In the genomic region with DNA sequence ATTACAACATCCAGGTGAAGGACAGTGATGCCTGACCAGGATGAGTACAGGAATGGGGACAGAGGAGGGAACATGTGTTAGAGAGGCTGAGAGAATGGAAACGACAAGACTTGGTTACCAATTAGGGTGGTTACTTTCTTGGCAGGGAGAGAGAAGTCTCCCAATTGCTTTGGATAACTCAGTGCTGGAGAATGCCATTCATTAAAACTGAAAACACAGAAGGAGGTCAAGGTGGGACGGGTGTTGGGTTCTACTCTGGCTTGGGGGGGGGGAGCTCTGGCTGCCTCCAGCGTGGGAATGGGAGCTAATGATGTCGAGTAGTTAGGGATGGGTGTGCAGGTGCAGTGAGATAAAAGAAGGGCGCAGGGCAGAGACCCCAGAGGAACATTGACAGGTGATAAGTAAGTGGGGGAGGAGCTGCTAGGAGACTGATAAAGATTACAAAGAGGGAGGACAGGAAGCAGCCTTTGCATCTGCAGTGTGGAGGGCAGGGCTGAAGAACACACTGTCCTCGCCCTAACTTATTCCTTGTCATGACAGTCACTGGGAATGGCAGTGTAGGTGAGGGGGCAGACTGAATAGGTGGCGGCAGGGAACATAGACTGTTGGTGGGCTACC, we compare ENCODE assay signal across 19 mouse cellular contexts. TPM values are rescaled to one million over a fixed set of nuclear protein-coding genes. Genes with fewer than 3 reads are reported as not detected.
A peak's percentile ranks its signal among the peaks of the same experiment; 100 is the strongest.
DNase-seq lines count a peak whose midpoint lies in the region; ATAC-seq and TF ChIP-seq lines count a peak whose summit lies in the region.
"Had no signal": no experiment of that assay in that cellular context is flagged by ENCODE, and none has a peak within 500 bp of the region (broad histone marks: within the 10 kb centered on the region; RNA-seq: fewer than 3 reads in every experiment).

No protein-coding gene starts in this region.

- no peak overlapping the region for H3K4me2 ChIP-seq in forebrain, postnatal 0 days (ENCODE audit: low read depth)
- no peak overlapping the region for H3K4me2 ChIP-seq in forebrain, embryonic 12.5 days
- H3K4me2 ChIP-seq in midbrain, embryonic 13.5 days (replicated peaks), result no peak overlapping the region
- H3K4me2 ChIP-seq in midbrain, embryonic 14.5 days (ENCODE audit: low read length), result no peak overlapping the region
- H3K4me2 ChIP-seq in liver, embryonic 13.5 days, result peak overlapping the region; percentile 49
- H3K4me2 ChIP-seq: limb, embryonic 13.5 days had no signal

- TF ChIP-seq POLR2A in lung, adult 2 months (IDR thresholded peaks at IDR 0.05; ENCODE audit: borderline replicate concordance, extremely low read depth, low read depth, low read length), result no peak

- no peaks in the 10 kb centered on the region for H3K36me3 ChIP-seq in forebrain, postnatal 0 days (ENCODE audit: insufficient read depth)
- H3K36me3 ChIP-seq in forebrain, embryonic 12.5 days (replicated peaks), result no peaks in the 10 kb centered on the region
- no peaks in the 10 kb centered on the region for H3K36me3 ChIP-seq in midbrain, embryonic 13.5 days
- no peaks in the 10 kb centered on the region for H3K36me3 ChIP-seq in midbrain, embryonic 14.5 days (ENCODE audit: control insufficient read depth, insufficient read depth, low read length)
- H3K36me3 ChIP-seq in liver, embryonic 13.5 days, result no peaks in the 10 kb centered on the region
- H3K36me3 ChIP-seq: embryonic facial prominence, embryonic 10.5 days; limb, embryonic 13.5 days had no signal

- no peak for TF ChIP-seq CTCF in forebrain, postnatal 0 days (IDR thresholded peaks at IDR 0.05; ENCODE audit: low read depth)
- no peak for TF ChIP-seq CTCF in lung, adult 2 months (IDR thresholded peaks at IDR 0.05; ENCODE audit: insufficient read depth, low read length)

- H3K27ac ChIP-seq in forebrain, postnatal 0 days (ENCODE audit: low read depth, low read length), result no peak overlapping the region
- H3K27ac ChIP-seq in forebrain, embryonic 12.5 days, result no peak overlapping the region
- H3K27ac ChIP-seq in midbrain, embryonic 13.5 days, result 0 out of 2 replicates have a peak overlapping the region, but pooled peaks have one; percentile 22
- no peak overlapping the region for H3K27ac ChIP-seq in midbrain, embryonic 14.5 days (replicated peaks; ENCODE audit: low read depth, low read length)
- H3K27ac ChIP-seq in liver, embryonic 13.5 days, result peak overlapping the region; percentile 58
- H3K27ac ChIP-seq: embryonic facial prominence, embryonic 10.5 days; limb, embryonic 13.5 days had no signal

- peak; percentile 20; the same call in 1 of the 2 replicates for ATAC-seq in forebrain, postnatal 0 days
- ATAC-seq in forebrain, embryonic 12.5 days (ENCODE audit: low FRiP score), result no peak
- ATAC-seq in midbrain, embryonic 13.5 days, result no peak
- no peak for ATAC-seq in midbrain, embryonic 14.5 days (ENCODE audit: low FRiP score, low TSS enrichment)
- ATAC-seq in liver, embryonic 13.5 days (ENCODE audit: low read depth), result peak; percentile 87
- ATAC-seq: activated CD4-positive, CD25-positive, alpha-beta regulatory T cell, adult 4 months; lung, postnatal 0 days; Patski had no signal

- no peaks in the 10 kb centered on the region for H3K27me3 ChIP-seq in forebrain, postnatal 0 days (ENCODE audit: insufficient read depth, low read length)
- H3K27me3 ChIP-seq in forebrain, embryonic 12.5 days, result no peaks in the 10 kb centered on the region
- no peaks in the 10 kb centered on the region for H3K27me3 ChIP-seq in midbrain, embryonic 13.5 days
- H3K27me3 ChIP-seq in midbrain, embryonic 14.5 days (ENCODE audit: control insufficient read depth, insufficient read depth, low read length), result no peaks in the 10 kb centered on the region
- H3K27me3 ChIP-seq in liver, embryonic 13.5 days, result no peaks in the 10 kb centered on the region; the same call in 1 of the 2 replicates
- H3K27me3 ChIP-seq: limb, embryonic 13.5 days had no signal

- DNase-seq in forebrain, postnatal 0 days, result no peak
- no peak for DNase-seq in midbrain, embryonic 14.5 days
- DNase-seq in liver, embryonic 13.5 days, result peak; percentile 13
- DNase-seq in ovary, adult 18-20 months (ENCODE audit: low spot score), result no peak
- DNase-seq in lung, adult 2 months, result no peak
- DNase-seq: B cell, adult 2 months; cerebellum, postnatal 36 days; gastrocnemius, postnatal 14 days; heart, postnatal 14 days; kidney, adult 2 months; kidney, postnatal 14 days; thymus, adult 18-20 months had no signal

- WGBS in forebrain, postnatal 0 days, result 44% methylated on average over 7 of the region's 7 CpGs
- 56% methylated on average over 7 of the region's 7 CpGs for WGBS in forebrain, embryonic 12.5 days
- 46% methylated on average over 7 of the region's 7 CpGs for WGBS in midbrain, embryonic 13.5 days
- WGBS in midbrain, embryonic 14.5 days, result 63% methylated on average over 7 of the region's 7 CpGs
- WGBS in liver, embryonic 13.5 days (ENCODE audit: insufficient replicate concordance), result 5% methylated on average over 7 of the region's 7 CpGs
- 26% methylated on average over 7 of the region's 7 CpGs for WGBS in lung, adult 2 months

- H3K9ac ChIP-seq in forebrain, postnatal 0 days, result no peak overlapping the region
- H3K9ac ChIP-seq in forebrain, embryonic 12.5 days, result no peak overlapping the region
- H3K9ac ChIP-seq in midbrain, embryonic 13.5 days (replicated peaks), result no peak overlapping the region
- no peak overlapping the region for H3K9ac ChIP-seq in midbrain, embryonic 14.5 days (replicated peaks; ENCODE audit: low read length)
- peak overlapping the region; percentile 46 for H3K9ac ChIP-seq in liver, embryonic 13.5 days
- H3K9ac ChIP-seq: limb, embryonic 13.5 days had no signal

- H3K9me3 ChIP-seq in forebrain, postnatal 0 days (ENCODE audit: low read length), result no peaks in the 10 kb centered on the region
- H3K9me3 ChIP-seq in forebrain, embryonic 12.5 days, result no peaks in the 10 kb centered on the region
- H3K9me3 ChIP-seq in midbrain, embryonic 13.5 days, result no peaks in the 10 kb centered on the region
- H3K9me3 ChIP-seq in midbrain, embryonic 14.5 days (ENCODE audit: control insufficient read depth, low read length), result no peaks in the 10 kb centered on the region
- H3K9me3 ChIP-seq in liver, embryonic 13.5 days (replicated peaks), result no peaks in the 10 kb centered on the region
- H3K9me3 ChIP-seq: embryonic facial prominence, embryonic 10.5 days; limb, embryonic 13.5 days had no signal

- H3K4me1 ChIP-seq in forebrain, postnatal 0 days (ENCODE audit: insufficient read depth), result no peaks in the 10 kb centered on the region
- H3K4me1 ChIP-seq in forebrain, embryonic 12.5 days, result peaks cover 14% of the 10 kb centered on the region; the same call in 1 of the 2 replicates
- H3K4me1 ChIP-seq in midbrain, embryonic 13.5 days (replicated peaks), result peaks cover 14% of the 10 kb centered on the region; the same call in 1 of the 2 replicates
- no peaks in the 10 kb centered on the region for H3K4me1 ChIP-seq in midbrain, embryonic 14.5 days (ENCODE audit: control insufficient read depth, insufficient read depth, low read length)
- peaks cover 62% of the 10 kb centered on the region for H3K4me1 ChIP-seq in liver, embryonic 13.5 days (replicated peaks)
- no peaks in the 10 kb centered on the region for H3K4me1 ChIP-seq in lung, adult 2 months (ENCODE audit: control insufficient read depth, insufficient read depth, low read length)
- H3K4me1 ChIP-seq: limb, embryonic 13.5 days had no signal

- no peak overlapping the region for H3K4me3 ChIP-seq in forebrain, postnatal 0 days (ENCODE audit: low read depth, low read length)
- H3K4me3 ChIP-seq in forebrain, embryonic 12.5 days (replicated peaks), result no peak overlapping the region
- no peak overlapping the region for H3K4me3 ChIP-seq in midbrain, embryonic 13.5 days (replicated peaks)
- H3K4me3 ChIP-seq in midbrain, embryonic 14.5 days (replicated peaks; ENCODE audit: low read depth, low read length), result no peak overlapping the region
- H3K4me3 ChIP-seq in liver, embryonic 13.5 days (replicated peaks), result peak overlapping the region; percentile 11; the same call in 1 of the 2 replicates
- H3K4me3 ChIP-seq in lung, adult 2 months (replicated peaks; ENCODE audit: extremely low read depth, low read depth, low read length), result no peak overlapping the region
- H3K4me3 ChIP-seq: embryonic facial prominence, embryonic 10.5 days; limb, embryonic 13.5 days had no signal

RNA-seq across cellular contexts. Expression of gene Kcnn3, which starts 49.9 kb away (rescaled TPM):
- 11.5 and 13.6 TPM in 2 replicates for total RNA-seq in forebrain, postnatal 0 days (2014; rRNA removed)
- 3.0 and 5.1 TPM in 2 replicates for polyA plus RNA-seq in forebrain, postnatal 0 days (2015; fragmentation: Nextera tagmentation; extraction: Ambion mirVana)
- 2.0 and 2.3 TPM in 2 replicates for polyA plus RNA-seq in forebrain, embryonic 12.5 days (2016; fragmentation: Nextera tagmentation; extraction: Ambion mirVana)
- 4.4 and 5.0 TPM in 2 replicates for polyA plus RNA-seq in midbrain, embryonic 13.5 days (2015; fragmentation: Nextera tagmentation; extraction: Ambion mirVana)
- 5.3 and 6.4 TPM in 2 replicates for polyA plus RNA-seq in midbrain, embryonic 14.5 days (2014; fragmentation: Nextera tagmentation; extraction: Ambion mirVana)
- polyA plus RNA-seq in liver, embryonic 13.5 days (2015; fragmentation: Nextera tagmentation; extraction: Ambion mirVana), result 0.03 and 0.05 TPM in 2 replicates
- 6.8 and 7.1 TPM in 2 replicates for polyA plus RNA-seq in lung, adult 2 months (2012; rRNA removed)
- polyA plus RNA-seq: activated CD4-positive, CD25-positive, alpha-beta regulatory T cell, adult 4 months had no signal

Comparison
In these comparisons a context has a peak if more than half of its experiments do, and no peak if none do; other contexts are left out.
1. ATAC-seq: peak in forebrain, postnatal 0 days (single experiment) and liver, embryonic 13.5 days (single experiment); none in forebrain, embryonic 12.5 days (single experiment), midbrain, embryonic 13.5 days (single experiment) and midbrain, embryonic 14.5 days (single experiment).
2. H3K27ac ChIP-seq: peak in midbrain, embryonic 13.5 days (single experiment) and liver, embryonic 13.5 days (single experiment); none in forebrain, postnatal 0 days (single experiment), forebrain, embryonic 12.5 days (single experiment) and midbrain, embryonic 14.5 days (single experiment).